Mouse (Mus musculus) kidney, adult 2 months (tissue): Measurements from ENCODE around the gene Magt1.

Experiments
- CTCF ChIP-seq: fragments of 200-500 bp; conservative IDR thresholded peaks from 2 replicates; pipeline ENCODE4 v1.5.1; 2011; ENCODE audit warnings: low read depth, mild to moderate bottlenecking, control low read depth, low read length, moderate library complexity, mixed read lengths; ENCODE audit not compliant: insufficient read depth, insufficient read length
- POLR2A ChIP-seq: fragments of 200-500 bp; IDR thresholded peaks from one replicate; pipeline ENCODE4 v1.6.1; 2011; ENCODE audit warnings: low read depth, low read length, control low read depth

- TF ChIP-seq POLR2A (peak; percentile 80), CTCF (peak; percentile 74)
Measured at GRCm38 (mm10) chrX:106026418-106027342, 15.0 kb upstream of the Magt1 start, which contains the start of gene Atp7a.
